ENCODE assay signal across 8 mouse cellular contexts in genomic region chr4:53632011-53632349, GRCm38 (mm10). TPM values are rescaled to one million over a fixed set of nuclear protein-coding genes. Genes with fewer than 3 reads are reported as not detected.
DNase-seq lines count a peak whose midpoint lies in the region; ATAC-seq and TF ChIP-seq lines count a peak whose summit lies in the region.

No protein-coding gene starts in this region.

- no peaks in the 10 kb centered on the region for H3K36me3 ChIP-seq in liver, adult 2 months (ENCODE audit: control insufficient read depth, insufficient read depth, low read length)
- H3K36me3 ChIP-seq in embryonic facial prominence, embryonic 15.5 days = no peaks in the 10 kb centered on the region
- H3K36me3 ChIP-seq in limb, embryonic 14.5 days (ENCODE audit: control insufficient read depth, insufficient read depth, low read length) = no peaks in the 10 kb centered on the region

- no peak for TF ChIP-seq POLR2A in liver, adult 2 months (IDR thresholded peaks at IDR 0.05; ENCODE audit: extremely low read depth, insufficient read depth, low read length)
- TF ChIP-seq POLR2A in limb, embryonic 14.5 days (IDR thresholded peaks at IDR 0.05; ENCODE audit: borderline replicate concordance, extremely low read depth, insufficient read depth, insufficient read length) = no peak
- TF ChIP-seq POLR2A in olfactory bulb, adult 2 months (IDR thresholded peaks at IDR 0.05; ENCODE audit: insufficient read depth, low read depth, low read length) = no peak

- 7% methylated on average over 5 of the region's 5 CpGs for WGBS in liver, adult 2 months
- 1% methylated on average over 5 of the region's 5 CpGs for WGBS in embryonic facial prominence, embryonic 15.5 days
- under 1% methylated on average over 5 of the region's 5 CpGs for WGBS in limb, embryonic 14.5 days
- WGBS in olfactory bulb, adult 2 months = 1% methylated on average over 5 of the region's 5 CpGs

- H3K4me1 ChIP-seq in liver, adult 2 months (ENCODE audit: control insufficient read depth, insufficient read depth, low read length) = peaks cover 5% of the 10 kb centered on the region; the same call in 1 of the 2 replicates
- peaks cover 14% of the 10 kb centered on the region; the same call in 1 of the 2 replicates for H3K4me1 ChIP-seq in embryonic facial prominence, embryonic 15.5 days
- H3K4me1 ChIP-seq in limb, embryonic 14.5 days (ENCODE audit: control insufficient read depth, insufficient read depth, low read length) = peaks cover 12% of the 10 kb centered on the region
- 0 out of 2 replicates have a peak, but pooled peaks cover under 1% of the 10 kb centered on the region for H3K4me1 ChIP-seq in olfactory bulb, adult 2 months (ENCODE audit: control insufficient read depth, insufficient read depth, low read length)

- peak; percentile 2 for DNase-seq in liver, adult 2 months (ENCODE audit: extremely low read depth, low read depth, low spot score)
- DNase-seq in liver = no peak
- no peak for DNase-seq in limb, embryonic 14.5 days (ENCODE audit: low spot score)
- no peak for DNase-seq in adrenal gland, postnatal 14 days
- DNase-seq in urinary bladder, adult 18-20 months (ENCODE audit: low spot score in 2 of 2) = no peak
- DNase-seq in left cerebral cortex, adult 11 months (ENCODE audit: low spot score) = no peak

- H3K9me3 ChIP-seq in embryonic facial prominence, embryonic 15.5 days (replicated peaks) = no peaks in the 10 kb centered on the region
- no peaks in the 10 kb centered on the region for H3K9me3 ChIP-seq in limb, embryonic 14.5 days (ENCODE audit: control insufficient read depth, low read length)

- no peaks in the 10 kb centered on the region for H3K79me2 ChIP-seq in liver, adult 2 months (ENCODE audit: control insufficient read depth, insufficient read depth, low read length)

- peak overlapping the region; percentile 72 for H3K4me2 ChIP-seq in embryonic facial prominence, embryonic 15.5 days (replicated peaks)
- H3K4me2 ChIP-seq in limb, embryonic 14.5 days (replicated peaks; ENCODE audit: low read depth, low read length, severe bottlenecking) = peak overlapping the region; percentile 72

- peak overlapping the region; percentile 86 for H3K4me3 ChIP-seq in liver, adult 2 months (ENCODE audit: insufficient read depth, low read depth, low read length)
- H3K4me3 ChIP-seq in embryonic facial prominence, embryonic 15.5 days (replicated peaks) = peak overlapping the region; percentile 65
- peak overlapping the region; percentile 87 for H3K4me3 ChIP-seq in limb, embryonic 14.5 days (replicated peaks; ENCODE audit: low read length)
- peak overlapping the region; percentile 82 for H3K4me3 ChIP-seq in olfactory bulb, adult 2 months (ENCODE audit: insufficient read depth, low read depth, low read length)

- H3K9ac ChIP-seq in liver, adult 2 months (ENCODE audit: low read depth, low read length) = peak overlapping the region; percentile 70
- H3K9ac ChIP-seq in embryonic facial prominence, embryonic 15.5 days = peak overlapping the region; percentile 53
- H3K9ac ChIP-seq in limb, embryonic 14.5 days (ENCODE audit: low read depth, low read length, severe bottlenecking) = peak overlapping the region; percentile 86

- H3K27me3 ChIP-seq in liver, adult 2 months (ENCODE audit: control insufficient read depth, insufficient read depth, low read length) = no peaks in the 10 kb centered on the region
- H3K27me3 ChIP-seq in embryonic facial prominence, embryonic 15.5 days = no peaks in the 10 kb centered on the region
- no peaks in the 10 kb centered on the region for H3K27me3 ChIP-seq in limb, embryonic 14.5 days (ENCODE audit: control insufficient read depth, insufficient read depth, low read length)

- TF ChIP-seq CTCF in liver, adult 2 months (IDR thresholded peaks at IDR 0.05; ENCODE audit: low read depth, low read length) = no peak
- TF ChIP-seq CTCF in olfactory bulb, adult 2 months (IDR thresholded peaks at IDR 0.05; ENCODE audit: insufficient read depth, low read depth, low read length) = no peak

- no peak overlapping the region for H3K27ac ChIP-seq in liver, adult 2 months (replicated peaks; ENCODE audit: insufficient read depth, low read depth, low read length)
- peak overlapping the region; percentile 44; the same call in 1 of the 2 replicates for H3K27ac ChIP-seq in embryonic facial prominence, embryonic 15.5 days (replicated peaks)
- no peak overlapping the region for H3K27ac ChIP-seq in limb, embryonic 14.5 days (replicated peaks; ENCODE audit: low read depth, low read length)
- no peak overlapping the region for H3K27ac ChIP-seq in olfactory bulb, adult 2 months (ENCODE audit: insufficient read depth, low read depth, low read length)

- ATAC-seq in embryonic facial prominence, embryonic 15.5 days (ENCODE audit: insufficient number of reproducible peaks, low FRiP score, low TSS enrichment, low read depth) = no peak
- no peak for ATAC-seq in limb, embryonic 14.5 days (ENCODE audit: low FRiP score, low read depth)

RNA-seq across cellular contexts. Expression of gene Fsd1l, which starts 0.7 kb away (rescaled TPM):
- total RNA-seq in liver, adult 2 months (2014; rRNA removed) = 0.54 and 0.74 TPM in 2 replicates
- 0.02 and 0.05 TPM in 2 replicates for polyA plus RNA-seq in liver, adult 2 months (2012; rRNA removed)
- 10.3 and 13.1 TPM in 2 replicates for polyA plus RNA-seq in embryonic facial prominence, embryonic 15.5 days (2015; fragmentation: Nextera tagmentation; extraction: Ambion mirVana)
- 5.7 and 6.3 TPM in 2 replicates for polyA plus RNA-seq in limb, embryonic 14.5 days (2012; rRNA removed)
- polyA plus RNA-seq in limb, embryonic 14.5 days (2014; fragmentation: Nextera tagmentation; extraction: Ambion mirVana) = 7.3 and 9.8 TPM in 2 replicates
- not detected in 2 replicates for polyA plus RNA-seq in olfactory bulb, adult 2 months (2012; ENCODE audit: insufficient read depth, insufficient read length, low replicate concordance, missing spikeins)
- 9.2 TPM in 2 replicates for total RNA-seq in adrenal gland, postnatal 14 days (2021)
